Mouse (Mus musculus): ENCODE data around the gene Olfr71. TPM values are rescaled to one million over a fixed set of nuclear protein-coding genes. Genes with fewer than 3 reads are reported as not detected.

The Olfr71 gene
- polyA plus RNA-seq, 2 experiments = not detected

GRCm38 (mm10) chr4:43741526-43741925 is 31.5 kb upstream of the Olfr71 start:
- Histone ChIP-seq H3K27me3 (ENCODE audit: control insufficient read depth, insufficient read depth, low read length) (no peaks in the 10 kb centered on the region), H3K4me1 (replicated peaks; ENCODE audit: control insufficient read depth in 2 of 2, insufficient read depth in 2 of 2, low read length in 1 of 2) (no peaks in the 10 kb centered on the region), H3K9ac (replicated peaks) (no peak overlapping the region), H3K27ac (no peak overlapping the region), H3K9me3 (ENCODE audit: control insufficient read depth, low read length) (no peaks in the 10 kb centered on the region), H3K36me3 (replicated peaks; ENCODE audit: control insufficient read depth, insufficient read depth, low read depth) (no peaks in the 10 kb centered on the region), H3K4me3 (ENCODE audit: insufficient read depth in 1 of 2, low read depth in 2 of 2, low read length in 2 of 2) (no peak overlapping the region), H3K4me2 (ENCODE audit: low read depth) (no peak overlapping the region)
- no peak for DNase-seq (ENCODE audit: low read depth in 3 of 3, low spot score in 3 of 3)
- WGBS (ENCODE audit: insufficient replicate concordance) = 39% methylated on average over 5 of the region's 5 CpGs
- TF ChIP-seq CTCF (IDR thresholded peaks at IDR 0.05; ENCODE audit: low read depth) (no peak), EP300 (IDR thresholded peaks at IDR 0.05; ENCODE audit: low read depth) (no peak)
- ATAC-seq (ENCODE audit: insufficient read depth) = no peak

DNA sequence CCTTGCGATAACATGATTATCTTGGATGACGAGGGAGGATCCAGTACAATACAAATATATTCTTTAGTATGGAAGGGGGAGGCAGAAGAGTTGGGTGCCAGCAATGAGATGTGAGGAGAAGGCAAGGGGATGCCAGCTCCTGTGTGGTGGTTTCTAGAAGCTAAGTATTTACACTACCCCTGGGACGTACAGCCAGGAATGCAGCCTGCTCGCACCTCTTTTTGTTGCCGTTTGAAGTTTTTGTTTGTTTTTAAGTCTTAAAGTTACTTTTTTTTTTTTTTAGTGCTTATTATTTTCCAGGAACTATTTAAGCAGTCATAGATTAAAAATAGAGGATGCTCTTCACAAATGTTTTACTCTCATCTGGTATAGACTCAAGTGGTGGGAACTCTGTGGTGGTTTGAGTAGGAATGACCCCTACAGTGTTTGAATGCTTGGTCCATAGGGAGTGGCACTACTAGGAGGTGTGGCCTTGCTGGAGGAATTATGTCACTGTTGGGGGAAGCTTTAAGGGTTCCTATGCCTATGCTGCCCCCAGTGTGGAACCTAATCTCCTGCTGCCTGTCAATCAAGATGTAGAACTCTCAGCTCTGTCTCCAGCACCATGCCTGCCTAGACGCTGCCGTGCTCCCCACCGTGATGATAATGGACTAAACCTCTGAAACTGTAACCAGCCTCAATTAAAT is 29.1 kb upstream of the Olfr71 start:
- DNase-seq (ENCODE audit: low read depth in 3 of 3, low spot score in 3 of 3) (no peak), ATAC-seq (ENCODE audit: insufficient read depth) (no peak)
- H3K36me3 ChIP-seq (replicated peaks; ENCODE audit: control insufficient read depth, insufficient read depth, low read depth) = no peaks in the 10 kb centered on the region
- H3K4me3 ChIP-seq (ENCODE audit: insufficient read depth in 1 of 2, low read depth in 2 of 2, low read length in 2 of 2) = no peak overlapping the region
- no peak overlapping the region for H3K4me2 ChIP-seq (ENCODE audit: low read depth)
- no peak overlapping the region for H3K27ac ChIP-seq
- H3K27me3 ChIP-seq (ENCODE audit: control insufficient read depth, insufficient read depth, low read length) = no peaks in the 10 kb centered on the region
- H3K9me3 ChIP-seq (ENCODE audit: control insufficient read depth, low read length) = no peaks in the 10 kb centered on the region
- H3K9ac ChIP-seq (replicated peaks) = no peak overlapping the region
- TF ChIP-seq EP300 (IDR thresholded peaks at IDR 0.05; ENCODE audit: low read depth) (no peak), CTCF (IDR thresholded peaks at IDR 0.05; ENCODE audit: low read depth) (no peak)
- no peaks in the 10 kb centered on the region for H3K4me1 ChIP-seq (replicated peaks; ENCODE audit: control insufficient read depth in 2 of 2, insufficient read depth in 2 of 2, low read length in 1 of 2)
- 57% methylated on average over 8 of the region's 8 CpGs for WGBS (ENCODE audit: insufficient replicate concordance)

- H3K27me3 ChIP-seq (ENCODE audit: control insufficient read depth, insufficient read depth, low read length) = no peaks in the 10 kb centered on the region
- H3K4me3 ChIP-seq (ENCODE audit: insufficient read depth in 1 of 2, low read depth in 2 of 2, low read length in 2 of 2) = no peak overlapping the region
- H3K36me3 ChIP-seq (replicated peaks; ENCODE audit: control insufficient read depth, insufficient read depth, low read depth) = no peaks in the 10 kb centered on the region
- DNase-seq (ENCODE audit: low read depth in 3 of 3, low spot score in 3 of 3) (no peak), ATAC-seq (ENCODE audit: insufficient read depth) (no peak)
- WGBS (ENCODE audit: insufficient replicate concordance) = 56% methylated on average over 6 of the region's 6 CpGs
- H3K4me2 ChIP-seq (ENCODE audit: low read depth) = no peak overlapping the region
- no peak overlapping the region for H3K27ac ChIP-seq
- no peaks in the 10 kb centered on the region for H3K4me1 ChIP-seq (replicated peaks; ENCODE audit: control insufficient read depth in 2 of 2, insufficient read depth in 2 of 2, low read length in 1 of 2)
- TF ChIP-seq CTCF (IDR thresholded peaks at IDR 0.05; ENCODE audit: low read depth) (no peak), EP300 (IDR thresholded peaks at IDR 0.05; ENCODE audit: low read depth) (no peak)
- no peak overlapping the region for H3K9ac ChIP-seq (replicated peaks)
- no peaks in the 10 kb centered on the region for H3K9me3 ChIP-seq (ENCODE audit: control insufficient read depth, low read length)
Observed at GRCm38 (mm10) chr4:43737144-43737543, 27.1 kb upstream of the Olfr71 start.

- ATAC-seq (ENCODE audit: insufficient read depth) (no peak), DNase-seq (ENCODE audit: low read depth in 3 of 3, low spot score in 3 of 3) (no peak)
- no peak for TF ChIP-seq EP300 (IDR thresholded peaks at IDR 0.05; ENCODE audit: low read depth)
- TF ChIP-seq CTCF (IDR thresholded peaks at IDR 0.05; ENCODE audit: low read depth) = no peak
- Histone ChIP-seq H3K4me1 (replicated peaks; ENCODE audit: control insufficient read depth in 2 of 2, insufficient read depth in 2 of 2, low read length in 1 of 2) (peaks cover 6 to 25% of the 10 kb centered on the region in 2 experiments; a peak in 3 of 4 replicates), H3K36me3 (replicated peaks; ENCODE audit: control insufficient read depth, insufficient read depth, low read depth) (no peaks in the 10 kb centered on the region), H3K4me2 (ENCODE audit: low read depth) (no peak overlapping the region), H3K9me3 (ENCODE audit: control insufficient read depth, low read length) (no peaks in the 10 kb centered on the region), H3K9ac (replicated peaks) (no peak overlapping the region), H3K27ac (no peak overlapping the region), H3K27me3 (ENCODE audit: control insufficient read depth, insufficient read depth, low read length) (no peaks in the 10 kb centered on the region), H3K4me3 (ENCODE audit: insufficient read depth in 1 of 2, low read depth in 2 of 2, low read length in 2 of 2) (no peak overlapping the region)
- WGBS (ENCODE audit: insufficient replicate concordance) = 68% methylated on average over 5 of the region's 5 CpGs
Observed at GRCm38 (mm10) chr4:43733186-43733585, 23.1 kb upstream of the Olfr71 start.

DNA sequence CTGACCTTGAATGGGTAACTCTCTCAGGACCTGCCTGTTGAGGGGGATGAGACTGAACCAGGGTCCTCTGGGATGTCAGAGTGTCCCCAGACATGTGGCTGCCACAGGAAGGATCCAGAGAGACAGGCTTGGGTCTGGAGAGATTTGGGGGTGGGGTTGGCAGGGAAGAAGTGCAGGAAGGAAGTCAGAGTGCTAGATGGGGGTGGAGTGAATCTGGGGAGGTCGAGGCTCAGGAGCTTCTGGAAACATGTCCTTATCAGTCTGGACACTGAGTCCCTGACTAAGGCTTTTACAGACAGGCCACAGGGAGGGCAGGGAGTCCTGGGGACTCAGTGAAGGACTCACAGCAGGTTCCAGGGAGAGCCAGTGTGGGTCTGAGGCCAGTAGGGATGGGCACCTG is 22.1 kb upstream of the Olfr71 start:
- H3K9me3 ChIP-seq (ENCODE audit: control insufficient read depth, low read length) = no peaks in the 10 kb centered on the region
- no peak for TF ChIP-seq EP300 (IDR thresholded peaks at IDR 0.05; ENCODE audit: low read depth)
- TF ChIP-seq CTCF (IDR thresholded peaks at IDR 0.05; ENCODE audit: low read depth) = no peak
- no peak overlapping the region for H3K4me3 ChIP-seq (ENCODE audit: insufficient read depth in 1 of 2, low read depth in 2 of 2, low read length in 2 of 2)
- H3K9ac ChIP-seq (replicated peaks) = no peak overlapping the region
- no peak for ATAC-seq (ENCODE audit: insufficient read depth)
- no peak for DNase-seq (ENCODE audit: low read depth in 3 of 3, low spot score in 3 of 3)
- H3K4me1 ChIP-seq (replicated peaks; ENCODE audit: control insufficient read depth in 2 of 2, insufficient read depth in 2 of 2, low read length in 1 of 2) = peaks cover 6 to 32% of the 10 kb centered on the region in 2 experiments; a peak in 3 of 4 replicates
- no peaks in the 10 kb centered on the region for H3K36me3 ChIP-seq (replicated peaks; ENCODE audit: control insufficient read depth, insufficient read depth, low read depth)
- H3K4me2 ChIP-seq (ENCODE audit: low read depth) = no peak overlapping the region
- H3K27me3 ChIP-seq (ENCODE audit: control insufficient read depth, insufficient read depth, low read length) = no peaks in the 10 kb centered on the region
- no peak overlapping the region for H3K27ac ChIP-seq
- WGBS (ENCODE audit: insufficient replicate concordance) = 8% methylated on average over 1 of the region's 1 CpGs
